Mouse (Mus musculus): ENCODE data around the gene Exoc1. TPM values are rescaled to one million over a fixed set of nuclear protein-coding genes. Genes with fewer than 3 reads are reported as not detected.

Exoc1 gene
- total RNA-seq, 2 experiments from 2014 or later = 14.4 to 21.5 TPM

DNA sequence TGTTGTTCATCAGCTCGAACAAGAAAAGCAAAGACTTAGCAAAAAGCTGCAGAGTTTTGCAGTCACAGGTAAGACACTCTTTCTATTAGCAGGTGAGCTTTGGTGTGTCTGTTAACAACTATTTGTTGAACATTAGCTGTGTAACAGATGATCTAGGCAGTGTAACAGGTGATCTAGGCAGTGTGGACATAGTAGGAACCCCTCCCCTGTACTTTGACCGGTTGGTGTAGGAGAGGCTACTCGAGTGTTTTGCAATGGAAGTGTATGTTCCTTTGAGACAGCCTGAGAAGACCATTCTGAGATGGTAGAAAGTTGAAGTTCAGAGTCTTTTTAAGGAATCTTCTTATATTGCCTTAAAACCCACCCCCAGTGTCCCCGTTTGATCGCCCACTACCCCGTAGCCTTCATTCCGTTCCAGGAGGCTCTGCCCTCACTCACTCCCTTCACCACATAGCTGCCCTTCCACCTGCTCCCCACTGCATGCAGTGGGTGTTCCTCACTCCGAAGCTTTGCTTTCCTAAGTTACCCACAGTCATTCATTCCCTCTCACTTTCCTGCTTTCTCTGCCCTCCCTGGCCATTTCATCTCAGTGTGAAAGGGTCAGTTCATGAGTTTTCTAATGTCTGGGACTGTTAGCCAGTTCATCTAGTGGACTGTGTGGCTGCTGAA, 80.7 kb downstream of the Exoc1 start:
- no peak for DNase-seq

DNA sequence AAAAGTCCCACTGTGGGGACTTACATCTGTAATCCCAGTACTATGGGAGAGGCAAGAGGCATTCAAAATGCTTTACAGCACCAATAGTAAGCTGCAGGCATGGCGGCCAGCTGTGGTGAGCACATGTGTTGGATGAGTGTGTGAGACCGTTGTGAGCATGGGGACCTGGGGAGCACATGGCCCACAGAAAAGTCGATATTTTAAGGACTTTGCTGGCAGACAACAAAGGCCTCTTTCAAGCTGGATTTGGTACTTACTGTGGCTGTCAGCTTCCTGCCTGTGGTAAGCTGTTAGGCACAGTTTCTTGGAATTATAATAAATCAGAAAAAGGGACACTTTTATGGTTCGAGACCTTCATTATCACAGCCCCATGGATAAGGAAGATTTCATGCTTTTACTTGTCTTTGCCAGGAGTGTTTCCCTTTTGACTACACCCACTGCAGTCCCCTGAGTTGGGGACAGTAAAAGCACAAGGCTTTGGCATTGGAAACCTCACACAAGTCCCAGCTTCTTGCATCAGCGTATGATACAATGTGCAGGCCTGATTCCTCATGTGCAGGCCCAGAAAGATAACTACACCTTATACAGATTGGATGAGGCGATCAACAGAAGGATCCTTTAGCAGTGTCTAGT, 83.9 kb downstream of the Exoc1 start:
- no peak for DNase-seq

DNA sequence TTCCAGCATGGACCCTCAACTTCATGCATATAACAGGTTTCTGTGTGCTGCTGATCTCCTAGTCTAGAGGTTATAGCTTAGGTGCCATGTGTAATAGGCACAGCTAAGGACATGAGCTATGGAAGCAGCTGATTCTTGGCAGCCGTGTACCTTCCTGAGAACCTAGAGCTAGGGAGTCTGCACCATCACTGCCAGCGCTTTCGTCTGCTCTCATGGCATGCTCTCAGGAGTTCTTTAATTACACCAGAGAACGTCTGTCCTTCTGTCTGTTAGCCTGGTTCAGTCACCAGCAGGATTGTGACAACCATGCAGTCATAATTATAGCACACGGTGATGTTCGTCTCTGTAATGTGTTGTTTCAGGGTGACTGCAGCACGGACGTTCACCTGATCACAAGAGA, 86.2 kb downstream of the Exoc1 start:
- DNase-seq = no peak

DNA sequence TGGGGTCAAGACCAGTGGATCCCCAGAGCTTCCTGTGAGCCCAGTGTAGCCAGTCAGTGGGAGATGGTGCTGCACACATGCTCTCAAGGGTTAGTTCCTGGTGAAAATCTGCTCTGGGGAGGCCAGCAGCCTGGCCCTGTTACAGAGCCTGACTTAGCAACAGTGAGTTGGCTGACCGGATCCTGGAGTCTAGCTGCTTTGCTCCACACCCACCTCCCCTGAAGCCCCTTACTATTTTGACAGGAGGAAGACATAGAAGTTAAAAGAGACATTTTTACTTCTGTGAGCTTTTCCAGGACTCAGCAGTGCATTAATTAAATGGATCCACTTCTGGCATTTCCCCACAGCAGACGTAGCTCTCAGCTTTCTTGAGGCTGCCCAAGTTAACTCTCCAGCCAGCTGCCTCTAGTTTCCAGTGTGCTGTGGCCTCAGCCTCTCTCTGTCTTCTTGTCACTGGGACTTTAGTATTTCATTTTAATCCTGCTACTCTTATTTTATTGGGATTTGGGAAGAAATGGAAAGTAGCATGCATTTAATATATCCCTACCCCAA, 87.2 kb downstream of the Exoc1 start:
- no peak for DNase-seq

DNA sequence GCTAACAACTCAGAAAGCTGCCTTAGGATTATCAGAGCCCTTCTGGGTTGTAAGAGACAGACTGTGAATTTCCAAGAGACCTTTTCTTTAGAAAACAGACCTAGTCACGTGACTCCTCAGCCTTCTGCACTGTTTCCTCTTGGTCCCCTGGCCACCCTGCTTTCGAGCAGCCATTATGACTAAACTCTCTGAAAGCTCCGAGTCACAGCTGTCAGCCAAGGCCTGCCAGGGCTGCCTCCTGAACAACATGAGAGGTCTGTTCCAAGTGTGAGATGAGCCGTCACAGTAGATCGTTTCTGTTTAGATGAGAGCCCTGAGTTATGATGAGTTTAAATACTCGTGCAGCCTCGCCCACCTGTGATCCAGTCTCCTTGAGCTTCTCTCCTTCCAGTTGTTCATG, 89.6 kb downstream of the Exoc1 start:
- DNase-seq = no peak

Other genes with a start within 250 kb of the Exoc1 start
- gene Clock, start 224.5 kb upstream of the Exoc1 start, total RNA-seq (2021) = 10 to 100 TPM; 14.1 to 19.6 TPM
- not detected for gene Pdcl2, start 198.2 kb upstream of the Exoc1 start, total RNA-seq (2021)
- gene Nmu, start 165.5 kb upstream of the Exoc1 start, total RNA-seq (2021) = not detected
- gene Gm7271, start 45.3 kb upstream of the Exoc1 start, total RNA-seq (2021) = not detected
- gene Cep135, start 59.4 kb downstream of the Exoc1 start, total RNA-seq (2021) = 1 to 10 TPM; 2.6 to 3.3 TPM
- gene C530008M17Rik, start 127.2 kb downstream of the Exoc1 start, total RNA-seq (2021) = 10 to 100 TPM in 1 of 2 experiments, 1 to 10 TPM in 1; 9.1 to 10.7 TPM